Mouse (Mus musculus): ENCODE data around the gene Eml2. TPM values are rescaled to one million over a fixed set of nuclear protein-coding genes. Genes with fewer than 3 reads are reported as not detected.
"Not testable (repeated sequence)": the region's sequence is repeated elsewhere in the genome, so short reads cannot be mapped to it uniquely, and the experiment has no call there.

The Eml2 gene
- polyA plus RNA-seq, 1 experiment from 2014 or later, result 1.5 TPM

- DNase-seq (ENCODE audit: low spot score, missing footprints), result no peak
- Histone ChIP-seq H3K27me3 (ENCODE audit: control insufficient read depth, insufficient read depth, low read length) (no peaks in the 10 kb centered on the region), H3K9me3 (ENCODE audit: control insufficient read depth, low read length) (no peaks in the 10 kb centered on the region), H3K4me3 (ENCODE audit: low read depth, low read length) (no peak overlapping the region), H3K4me1 (ENCODE audit: control insufficient read depth, insufficient read depth, low read length) (peaks cover 13% of the 10 kb centered on the region), H3K36me3 (ENCODE audit: control insufficient read depth, insufficient read depth, low read length) (no peaks in the 10 kb centered on the region), H3K9ac (ENCODE audit: low read length) (no peak overlapping the region), H3K27ac (ENCODE audit: low read depth, low read length) (no peak overlapping the region), H3K4me2 (no peak overlapping the region)
- no peak for ATAC-seq (ENCODE audit: low FRiP score)
- 92% methylated on average over 10 of the region's 10 CpGs for WGBS
Measured at GRCm38 (mm10) chr7:19146793-19147192, 29.4 kb upstream of the Eml2 start.

- Histone ChIP-seq H3K36me3 (ENCODE audit: control insufficient read depth, insufficient read depth, low read length) (no peaks in the 10 kb centered on the region), H3K27me3 (ENCODE audit: control insufficient read depth, insufficient read depth, low read length) (no peaks in the 10 kb centered on the region), H3K4me3 (ENCODE audit: low read depth, low read length) (no peak overlapping the region), H3K4me2 (no peak overlapping the region; the same call in 1 of the 2 replicates), H3K9ac (ENCODE audit: low read length) (no peak overlapping the region; the same call in 1 of the 2 replicates), H3K4me1 (ENCODE audit: control insufficient read depth, insufficient read depth, low read length) (peaks cover 13% of the 10 kb centered on the region), H3K9me3 (ENCODE audit: control insufficient read depth, low read length) (no peaks in the 10 kb centered on the region), H3K27ac (ENCODE audit: low read depth, low read length) (no peak overlapping the region)
- WGBS, result 54% methylated on average over 6 of the region's 6 CpGs
- ATAC-seq (ENCODE audit: low FRiP score) (no peak), DNase-seq (ENCODE audit: low spot score, missing footprints) (no peak)
Measured at GRCm38 (mm10) chr7:19147497-19148045, 28.6 kb upstream of the Eml2 start.

DNA sequence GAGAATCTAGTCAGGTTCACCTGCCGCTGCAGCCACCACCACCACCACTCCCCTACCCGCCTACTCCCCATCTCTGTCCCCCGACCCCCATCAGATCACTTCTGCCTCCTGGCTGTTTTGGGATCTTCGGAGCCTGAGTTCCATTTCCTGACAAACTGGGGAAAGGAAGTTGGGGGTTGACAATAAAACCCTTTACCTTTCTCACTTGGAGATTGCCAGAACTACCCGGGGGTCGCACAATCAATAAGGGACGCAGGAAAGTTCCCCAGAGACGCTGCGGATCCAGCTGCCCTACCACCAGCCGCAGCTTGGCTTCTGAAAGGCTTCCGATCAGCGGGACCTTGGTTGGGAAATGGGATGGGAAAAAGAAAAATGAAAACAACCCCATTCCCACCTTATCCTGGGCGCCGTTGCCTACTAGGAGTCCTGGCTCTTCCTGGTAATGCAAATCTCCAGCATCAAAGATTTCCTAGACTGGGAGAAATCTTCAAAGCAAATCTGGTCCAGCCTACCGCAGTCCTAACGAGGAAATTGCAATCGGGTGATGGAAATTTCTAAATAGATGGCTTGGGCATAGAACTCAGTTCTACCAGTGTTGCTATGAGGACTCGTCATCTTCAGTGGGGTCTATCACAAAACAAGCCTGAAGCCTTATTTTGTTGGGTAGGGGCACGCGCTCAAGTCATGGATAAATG, 27.9 kb upstream of the Eml2 start:
- ATAC-seq (ENCODE audit: low FRiP score) (no peak), DNase-seq (ENCODE audit: low spot score, missing footprints) (peak; percentile 92)
- 17% methylated on average over 20 of the region's 20 CpGs for WGBS
- H3K4me2 ChIP-seq, result peak overlapping the region; percentile 92
- H3K4me3 ChIP-seq (ENCODE audit: low read depth, low read length), result peak overlapping the region; percentile 69
- H3K9me3 ChIP-seq (ENCODE audit: control insufficient read depth, low read length), result no peaks in the 10 kb centered on the region
- no peaks in the 10 kb centered on the region for H3K27me3 ChIP-seq (ENCODE audit: control insufficient read depth, insufficient read depth, low read length)
- 0 out of 2 replicates have a peak overlapping the region, but pooled peaks have one; percentile 25 for H3K27ac ChIP-seq (ENCODE audit: low read depth, low read length)
- H3K4me1 ChIP-seq (ENCODE audit: control insufficient read depth, insufficient read depth, low read length), result peaks cover 13% of the 10 kb centered on the region
- H3K9ac ChIP-seq (ENCODE audit: low read length), result peak overlapping the region; percentile 58
- 0 out of 2 replicates have a peak, but pooled peaks cover 3% of the 10 kb centered on the region for H3K36me3 ChIP-seq (ENCODE audit: control insufficient read depth, insufficient read depth, low read length)

DNA sequence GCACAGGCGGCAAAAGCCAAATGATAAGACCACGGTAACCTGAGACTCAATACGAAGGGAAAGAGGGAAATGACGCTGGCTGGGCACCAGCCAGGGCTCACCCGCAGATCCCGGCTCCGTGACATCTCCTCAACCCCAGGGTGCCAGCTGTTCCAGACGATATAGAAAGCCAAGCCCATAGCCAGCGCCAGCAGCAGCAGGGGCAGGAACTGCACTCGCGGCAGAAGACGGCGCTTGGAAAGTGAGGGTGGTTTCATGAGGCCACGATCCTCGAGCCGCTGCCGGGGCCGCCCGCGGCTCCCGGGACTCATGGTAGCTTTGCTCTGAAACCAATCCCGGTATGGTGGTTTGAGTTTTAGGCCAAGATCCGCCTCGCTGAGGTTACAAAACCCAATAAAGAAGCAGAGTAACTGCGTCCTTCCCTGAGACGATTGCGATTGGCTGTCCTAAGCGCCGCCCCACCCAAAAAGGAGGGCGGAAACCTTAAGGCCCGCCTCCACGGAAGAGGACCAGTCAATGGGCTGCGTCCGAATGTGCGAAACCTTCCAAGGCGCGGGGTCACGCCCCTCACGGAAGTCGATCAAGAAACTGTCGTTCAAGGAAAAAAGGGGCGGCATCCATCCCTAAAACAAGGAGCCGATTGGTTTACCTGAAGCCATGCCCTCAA, 27.2 kb upstream of the Eml2 start, which contains the start of gene Qpctl:
Gene Qpctl, minus strand, starts transcription at position 417 of the 667 bp plus-strand sequence.
- Histone ChIP-seq H3K4me2 (peak within 1 kb of the TSS; percentile 92), H3K27ac (ENCODE audit: low read depth, low read length) (peak within 1 kb of the TSS; percentile 76), H3K4me3 (ENCODE audit: low read depth, low read length) (peak within 1 kb of the TSS; percentile 69), H3K9me3 (ENCODE audit: control insufficient read depth, low read length) (no peaks in the 10 kb centered on the region), H3K4me1 (ENCODE audit: control insufficient read depth, insufficient read depth, low read length) (peaks cover 13% of the 10 kb centered on the region), H3K9ac (ENCODE audit: low read length) (peak within 1 kb of the TSS; percentile 71), H3K36me3 (ENCODE audit: control insufficient read depth, insufficient read depth, low read length) (peaks cover 3% of the 10 kb centered on the region; the same call in 1 of the 2 replicates), H3K27me3 (ENCODE audit: control insufficient read depth, insufficient read depth, low read length) (no peaks in the 10 kb centered on the region)
- peak; percentile 97 for ATAC-seq (ENCODE audit: low FRiP score)
- under 1% methylated on average over 43 of the region's 43 CpGs for WGBS
- DNase-seq (ENCODE audit: low spot score, missing footprints), result peak; percentile 99

- Histone ChIP-seq H3K4me2 (peak within 1 kb of the TSS; percentile 92), H3K9ac (ENCODE audit: low read length) (peak within 1 kb of the TSS; percentile 71), H3K27ac (ENCODE audit: low read depth, low read length) (peak within 1 kb of the TSS; percentile 76), H3K9me3 (ENCODE audit: control insufficient read depth, low read length) (no peaks in the 10 kb centered on the region), H3K36me3 (ENCODE audit: control insufficient read depth, insufficient read depth, low read length) (peaks cover 3% of the 10 kb centered on the region; the same call in 1 of the 2 replicates), H3K4me3 (ENCODE audit: low read depth, low read length) (peak within 1 kb of the TSS; percentile 69), H3K27me3 (ENCODE audit: control insufficient read depth, insufficient read depth, low read length) (no peaks in the 10 kb centered on the region), H3K4me1 (ENCODE audit: control insufficient read depth, insufficient read depth, low read length) (peaks cover 13% of the 10 kb centered on the region)
- ATAC-seq (ENCODE audit: low FRiP score) (peak; percentile 93), DNase-seq (ENCODE audit: low spot score, missing footprints) (peak; percentile 100)
- under 1% methylated on average over 24 of the region's 24 CpGs for WGBS
Measured at GRCm38 (mm10) chr7:19149626-19150025, 26.6 kb upstream of the Eml2 start, which contains the start of gene Snrpd2. Snrpd2 (plus strand) TSS chr7:19149722.

DNA sequence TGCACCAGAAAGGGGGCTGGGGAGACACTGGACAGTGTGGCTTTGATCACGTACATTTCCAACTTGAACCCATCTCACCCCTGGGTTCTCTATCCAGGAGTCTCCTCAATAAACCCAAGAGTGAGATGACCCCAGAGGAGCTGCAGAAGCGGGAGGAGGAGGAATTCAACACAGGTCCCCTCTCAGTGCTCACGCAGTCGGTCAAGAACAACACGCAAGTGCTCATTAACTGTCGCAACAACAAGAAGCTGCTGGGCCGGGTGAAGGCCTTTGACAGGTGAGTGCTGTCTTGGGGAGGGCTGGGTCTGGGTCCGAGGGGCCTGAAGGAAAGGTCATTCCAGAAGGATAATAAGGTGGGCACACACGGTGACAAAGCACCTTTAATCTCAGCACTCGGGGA, 25.1 kb upstream of the Eml2 start:
- H3K9ac ChIP-seq (ENCODE audit: low read length); DNase-seq (ENCODE audit: low spot score, missing footprints); H3K27me3 ChIP-seq (ENCODE audit: control insufficient read depth, insufficient read depth, low read length); H3K9me3 ChIP-seq (ENCODE audit: control insufficient read depth, low read length); H3K36me3 ChIP-seq (ENCODE audit: control insufficient read depth, insufficient read depth, low read length); ATAC-seq (ENCODE audit: low FRiP score); H3K4me2 ChIP-seq; H3K27ac ChIP-seq (ENCODE audit: low read depth, low read length); H3K4me3 ChIP-seq (ENCODE audit: low read depth, low read length): not testable (repeated sequence)
- 93% methylated on average over 10 of the region's 10 CpGs for WGBS
- peaks cover 13% of the 10 kb centered on the region for H3K4me1 ChIP-seq (ENCODE audit: control insufficient read depth, insufficient read depth, low read length)

GRCm38 (mm10) chr7:19154796-19155195, 21.4 kb upstream of the Eml2 start:
- peaks cover 3% of the 10 kb centered on the region; the same call in 1 of the 2 replicates for H3K36me3 ChIP-seq (ENCODE audit: control insufficient read depth, insufficient read depth, low read length)
- WGBS, result 90% methylated on average over 8 of the region's 8 CpGs
- no peaks in the 10 kb centered on the region for H3K9me3 ChIP-seq (ENCODE audit: control insufficient read depth, low read length)
- DNase-seq (ENCODE audit: low spot score, missing footprints) (no peak), ATAC-seq (ENCODE audit: low FRiP score) (no peak)
- no peak overlapping the region for H3K27ac ChIP-seq (ENCODE audit: low read depth, low read length)
- H3K27me3 ChIP-seq (ENCODE audit: control insufficient read depth, insufficient read depth, low read length), result peaks cover 7% of the 10 kb centered on the region
- no peak overlapping the region for H3K4me2 ChIP-seq
- H3K4me1 ChIP-seq (ENCODE audit: control insufficient read depth, insufficient read depth, low read length), result peaks cover 11% of the 10 kb centered on the region
- no peak overlapping the region for H3K4me3 ChIP-seq (ENCODE audit: low read depth, low read length)
- no peak overlapping the region for H3K9ac ChIP-seq (ENCODE audit: low read length)

DNA sequence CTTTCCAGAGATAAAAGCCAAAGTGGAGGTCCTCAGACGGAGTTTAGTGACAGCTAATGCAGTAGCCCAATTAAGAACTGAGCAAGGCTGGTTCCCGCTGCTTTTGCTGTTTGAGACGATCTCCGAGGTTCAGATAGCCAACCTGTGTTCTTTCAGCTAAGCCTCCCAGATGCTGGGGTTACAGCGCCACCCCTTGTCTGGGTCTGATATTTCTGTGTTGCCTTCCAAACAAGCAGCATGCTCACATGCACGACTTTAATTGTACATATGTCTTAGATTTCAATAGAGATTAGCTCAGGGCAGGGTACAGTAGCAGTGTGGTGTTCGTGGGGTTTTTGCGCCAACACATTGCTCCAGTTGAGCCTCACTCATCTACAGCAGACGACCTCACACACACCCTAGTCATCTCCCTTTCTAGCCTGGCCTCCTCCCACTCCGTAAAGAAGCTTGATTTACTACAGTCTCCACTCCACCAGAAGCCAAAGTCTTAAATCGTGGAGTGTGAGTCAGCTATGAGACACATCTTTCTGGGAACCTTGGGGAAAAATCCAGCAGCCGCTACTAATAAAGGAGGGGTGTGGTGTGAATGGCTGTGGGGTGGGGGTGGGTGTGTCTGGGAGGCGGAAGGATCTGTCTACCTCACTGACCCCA, 20.3 kb upstream of the Eml2 start:
- Histone ChIP-seq H3K27ac (ENCODE audit: low read depth, low read length) (no peak overlapping the region), H3K4me2 (no peak overlapping the region), H3K4me1 (ENCODE audit: control insufficient read depth, insufficient read depth, low read length) (peaks cover 4% of the 10 kb centered on the region), H3K27me3 (ENCODE audit: control insufficient read depth, insufficient read depth, low read length) (peaks cover 13% of the 10 kb centered on the region), H3K9ac (ENCODE audit: low read length) (no peak overlapping the region), H3K36me3 (ENCODE audit: control insufficient read depth, insufficient read depth, low read length) (peaks cover 3% of the 10 kb centered on the region; the same call in 1 of the 2 replicates), H3K9me3 (ENCODE audit: control insufficient read depth, low read length) (no peaks in the 10 kb centered on the region), H3K4me3 (ENCODE audit: low read depth, low read length) (no peak overlapping the region)
- WGBS, result 63% methylated on average over 13 of the region's 13 CpGs
- ATAC-seq (ENCODE audit: low FRiP score) (no peak), DNase-seq (ENCODE audit: low spot score, missing footprints) (no peak)

All from midbrain, embryonic 11.5 days (tissue).